Mouse (Mus musculus) ovary, postnatal 14 days (tissue): Measurements from ENCODE around the gene Foxp1.
A peak's percentile ranks its signal among the peaks of the same experiment; 100 is the strongest.

Experiments
- DNase-seq: peaks from one replicate; pipeline ENCODE4 v3.0.0; 2022; ENCODE audit warnings: low spot score

Gene Foxp1

GRCm38 (mm10) chr6:99520676-99521037 lies 1.9 kb downstream of the Foxp1 start:
- DNase-seq = peak; percentile 39

- DNase-seq = peak; percentile 17
These were observed 2.5 kb downstream of the Foxp1 start for GRCm38 (mm10) chr6:99519806-99520675.

GRCm38 (mm10) chr6:99519052-99519451 lies 3.5 kb downstream of the Foxp1 start:
- no peak for DNase-seq

- no peak for DNase-seq
These were observed 6.8 kb downstream of the Foxp1 start for GRCm38 (mm10) chr6:99515667-99516199.

- no peak for DNase-seq
These were observed 10.7 kb downstream of the Foxp1 start for GRCm38 (mm10) chr6:99511862-99512261.

GRCm38 (mm10) chr6:99509189-99509592 lies 13.3 kb downstream of the Foxp1 start:
- DNase-seq = peak; percentile 23

GRCm38 (mm10) chr6:99506816-99507215 lies 15.7 kb downstream of the Foxp1 start:
- DNase-seq = no peak

GRCm38 (mm10) chr6:99503741-99504140 lies 18.8 kb downstream of the Foxp1 start:
- no peak for DNase-seq

GRCm38 (mm10) chr6:99502727-99503126 lies 19.8 kb downstream of the Foxp1 start:
- no peak for DNase-seq

GRCm38 (mm10) chr6:99502314-99502713 lies 20.2 kb downstream of the Foxp1 start:
- no peak for DNase-seq

- no peak for DNase-seq
These were observed 21.8 kb downstream of the Foxp1 start for GRCm38 (mm10) chr6:99500570-99501270.

GRCm38 (mm10) chr6:99498082-99498481 lies 24.4 kb downstream of the Foxp1 start:
- no peak for DNase-seq

GRCm38 (mm10) chr6:99496114-99496513 lies 26.4 kb downstream of the Foxp1 start:
- DNase-seq = no peak

- DNase-seq = no peak
These were observed 29.6 kb downstream of the Foxp1 start for GRCm38 (mm10) chr6:99492937-99493336.

- DNase-seq = no peak
These were observed 30.5 kb downstream of the Foxp1 start for GRCm38 (mm10) chr6:99491979-99492544.

GRCm38 (mm10) chr6:99491146-99491545 lies 31.4 kb downstream of the Foxp1 start:
- DNase-seq = no peak

GRCm38 (mm10) chr6:99489900-99490648 lies 32.4 kb downstream of the Foxp1 start:
- DNase-seq = no peak

- no peak for DNase-seq
These were observed 33.1 kb downstream of the Foxp1 start for GRCm38 (mm10) chr6:99489423-99489822.

GRCm38 (mm10) chr6:99485884-99486640 lies 36.5 kb downstream of the Foxp1 start:
- no peak for DNase-seq

- peak; percentile 42 for DNase-seq
These were observed 37.2 kb downstream of the Foxp1 start for GRCm38 (mm10) chr6:99485217-99485883.

GRCm38 (mm10) chr6:99484884-99485216 lies 37.7 kb downstream of the Foxp1 start:
- DNase-seq = no peak
